Mouse (Mus musculus): ENCODE data around the gene Sipa1l3.

GRCm38 (mm10) chr7:29400451-29400850 is 118.0 kb downstream of the Sipa1l3 start:
- TF ChIP-seq CTCF (conservative IDR thresholded peaks at IDR 0.05; ENCODE audit: low read length) (no peak), NANOG (IDR thresholded peaks at IDR 0.05; ENCODE audit: borderline replicate concordance, low read length) (no peak)

All from E14TG2a.4 (cell line).